In the genomic region with DNA sequence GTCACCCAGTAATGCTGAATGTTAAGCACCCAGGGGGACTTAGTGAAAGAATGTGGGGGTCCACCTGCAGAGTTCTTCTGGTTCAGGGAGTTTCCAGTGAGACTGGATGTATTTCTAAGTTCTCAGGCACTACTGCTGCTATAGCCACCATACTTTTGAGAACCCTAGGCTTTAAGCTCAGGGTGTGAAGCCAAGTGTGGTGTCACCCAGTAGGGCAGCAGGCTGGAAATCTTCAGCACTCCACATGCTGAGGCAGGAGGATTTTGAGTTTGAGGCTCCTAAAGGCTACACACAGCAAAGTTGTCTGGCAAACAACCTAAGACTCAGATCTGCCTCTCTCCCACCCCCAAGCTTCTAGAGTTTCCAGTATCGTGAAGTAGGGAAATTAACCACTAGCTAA, we compare ENCODE assay signal across 17 mouse cellular contexts. TPM values are rescaled to one million over a fixed set of nuclear protein-coding genes. Genes with fewer than 3 reads are reported as not detected.
DNase-seq lines count a peak whose midpoint lies in the region; ATAC-seq and TF ChIP-seq lines count a peak whose summit lies in the region.
"Had no signal": no experiment of that assay in that cellular context is flagged by ENCODE, and none has a peak within 500 bp of the region (broad histone marks: within the 10 kb centered on the region; RNA-seq: fewer than 3 reads in every experiment).

No protein-coding gene starts in this region.

- H3K4me2 ChIP-seq in heart, embryonic 15.5 days = peak overlapping the region; percentile 93
- no peak overlapping the region for H3K4me2 ChIP-seq in midbrain, embryonic 11.5 days
- peak overlapping the region; percentile 83 for H3K4me2 ChIP-seq in myocyte (ENCODE audit: low read depth)

- no peak for TF ChIP-seq POLR2A in myocyte (IDR thresholded peaks at IDR 0.05; ENCODE audit: insufficient read length, low read depth)

- H3K36me3 ChIP-seq in heart, embryonic 15.5 days = no peaks in the 10 kb centered on the region
- H3K36me3 ChIP-seq in midbrain, embryonic 11.5 days (ENCODE audit: control insufficient read depth, insufficient read depth, low read length) = no peaks in the 10 kb centered on the region
- no peaks in the 10 kb centered on the region for H3K36me3 ChIP-seq in midbrain, embryonic 10.5 days
- no peaks in the 10 kb centered on the region; the same call in 1 of the 2 replicates for H3K36me3 ChIP-seq in embryonic facial prominence, embryonic 10.5 days (replicated peaks)
- H3K36me3 ChIP-seq in myocyte (ENCODE audit: control insufficient read depth, insufficient read depth) = no peaks in the 10 kb centered on the region
- H3K36me3 ChIP-seq: limb, embryonic 12.5 days had no signal

- peaks cover 27% of the 10 kb centered on the region for H3K4me1 ChIP-seq in heart, embryonic 15.5 days (replicated peaks)
- peaks cover 2% of the 10 kb centered on the region; the same call in 1 of the 2 replicates for H3K4me1 ChIP-seq in midbrain, embryonic 11.5 days (ENCODE audit: control insufficient read depth, insufficient read depth, low read length)
- H3K4me1 ChIP-seq in midbrain, embryonic 10.5 days = peaks cover 21% of the 10 kb centered on the region
- peaks cover 20% of the 10 kb centered on the region for H3K4me1 ChIP-seq in embryonic facial prominence, embryonic 10.5 days

- H3K27me3 ChIP-seq in heart, embryonic 15.5 days = no peaks in the 10 kb centered on the region
- no peaks in the 10 kb centered on the region; the same call in 1 of the 2 replicates for H3K27me3 ChIP-seq in midbrain, embryonic 11.5 days (ENCODE audit: control insufficient read depth, insufficient read depth, low read length)
- H3K27me3 ChIP-seq in midbrain, embryonic 10.5 days (ENCODE audit: low read depth, poor library complexity, severe bottlenecking) = peaks cover 22% of the 10 kb centered on the region
- H3K27me3 ChIP-seq in embryonic facial prominence, embryonic 10.5 days (replicated peaks; ENCODE audit: low read depth, poor library complexity, severe bottlenecking) = peaks cover 9% of the 10 kb centered on the region
- H3K27me3 ChIP-seq in myocyte (ENCODE audit: control insufficient read depth, insufficient read depth, insufficient read length) = no peaks in the 10 kb centered on the region

- H3K9me3 ChIP-seq in heart, embryonic 15.5 days (replicated peaks) = no peaks in the 10 kb centered on the region
- no peaks in the 10 kb centered on the region for H3K9me3 ChIP-seq in midbrain, embryonic 11.5 days (ENCODE audit: control insufficient read depth, low read length)
- no peaks in the 10 kb centered on the region for H3K9me3 ChIP-seq in midbrain, embryonic 10.5 days (replicated peaks)
- no peaks in the 10 kb centered on the region for H3K9me3 ChIP-seq in embryonic facial prominence, embryonic 10.5 days
- H3K9me3 ChIP-seq: limb, embryonic 12.5 days had no signal

- no peak for DNase-seq in heart, postnatal 36 days
- DNase-seq in midbrain, embryonic 11.5 days (ENCODE audit: low spot score, missing footprints) = peak; percentile 69
- no peak for DNase-seq in midbrain, embryonic 10.5 days (ENCODE audit: low spot score)
- no peak for DNase-seq in embryonic facial prominence, embryonic 10.5 days (ENCODE audit: low spot score)
- no peak for DNase-seq in embryo, embryonic 10 days (ENCODE audit: low spot score)
- no peak for DNase-seq in layer of hippocampus, postnatal 14 days (ENCODE audit: low spot score in 2 of 2)
- DNase-seq: right cerebral cortex, postnatal 25 days had no signal

- no peak overlapping the region for H3K4me3 ChIP-seq in heart, embryonic 15.5 days
- no peak overlapping the region for H3K4me3 ChIP-seq in midbrain, embryonic 11.5 days (ENCODE audit: low read depth, low read length)
- H3K4me3 ChIP-seq in midbrain, embryonic 10.5 days = no peak overlapping the region
- H3K4me3 ChIP-seq in embryonic facial prominence, embryonic 10.5 days = peak overlapping the region; percentile 75; the same call in 1 of the 2 replicates
- H3K4me3 ChIP-seq in myocyte = peak overlapping the region; percentile 31

- H3ac ChIP-seq in myocyte (ENCODE audit: control insufficient read depth, insufficient read length) = no peak overlapping the region

- no peak overlapping the region for H3K9ac ChIP-seq in heart, embryonic 15.5 days
- H3K9ac ChIP-seq in midbrain, embryonic 11.5 days (ENCODE audit: low read length) = no peak overlapping the region

- no peaks in the 10 kb centered on the region for H3K79me2 ChIP-seq in myocyte (ENCODE audit: control insufficient read depth, insufficient read depth)

- ATAC-seq in heart, embryonic 15.5 days (replicated peaks; ENCODE audit: insufficient number of reproducible peaks, insufficient read depth, low FRiP score, low read depth) = no peak
- ATAC-seq in midbrain, embryonic 11.5 days (ENCODE audit: low FRiP score) = no peak
- ATAC-seq: forebrain, postnatal 0 days; lung, postnatal 0 days had no signal

- intact Hi-C loops in heart, postnatal 36 days (cut with DNase I) = loop anchor here (2.0 to 5.0 kb wide), 2 partner anchors 46 to 70 kb away; no protein-coding TSS in a partner anchor

- 47% methylated on average over 1 of the region's 1 CpGs for WGBS in heart, embryonic 15.5 days
- WGBS in midbrain, embryonic 11.5 days = 64% methylated on average over 1 of the region's 1 CpGs
- WGBS in midbrain, embryonic 10.5 days = 70% methylated on average over 1 of the region's 1 CpGs
- WGBS in embryonic facial prominence, embryonic 10.5 days = 47% methylated on average over 1 of the region's 1 CpGs

- no peak overlapping the region for H3K27ac ChIP-seq in heart, embryonic 15.5 days
- H3K27ac ChIP-seq in midbrain, embryonic 11.5 days (ENCODE audit: low read depth, low read length) = no peak overlapping the region
- no peak overlapping the region for H3K27ac ChIP-seq in midbrain, embryonic 10.5 days (replicated peaks)
- H3K27ac ChIP-seq in embryonic facial prominence, embryonic 10.5 days (replicated peaks) = no peak overlapping the region
- H3K27ac ChIP-seq: kidney, postnatal 0 days; limb, embryonic 12.5 days had no signal

TF ChIP-seq in myocyte, 11 proteins besides CTCF, POLR2A, EP300 and RAD21 (continues in another document):
- TF ChIP-seq MYOD1 (IDR thresholded peaks at IDR 0.05; ENCODE audit: control insufficient read depth in 1 of 3, insufficient read length in 2 of 3, low read depth in 2 of 3) = no peak
- TF ChIP-seq USF1 (IDR thresholded peaks at IDR 0.05; ENCODE audit: low read depth) = no peak
- no peak for TF ChIP-seq TCF12 (IDR thresholded peaks at IDR 0.05; ENCODE audit: insufficient read depth, poor library complexity, severe bottlenecking)
- TF ChIP-seq SRF (IDR thresholded peaks at IDR 0.05; ENCODE audit: control insufficient read depth, insufficient read length, low read depth) = no peak
- no peak for TF ChIP-seq TCF3 (IDR thresholded peaks at IDR 0.05; ENCODE audit: insufficient read length, low read depth)
- TF ChIP-seq MYOG (IDR thresholded peaks at IDR 0.05; ENCODE audit: control insufficient read depth in 1 of 3, insufficient read depth in 1 of 3, insufficient read length in 2 of 3, low read depth in 2 of 3) = no peak

RNA-seq across cellular contexts. Expression of a gene that starts 1.4 kb away (rescaled TPM):
- polyA plus RNA-seq in heart, embryonic 15.5 days (2015; fragmentation: Nextera tagmentation; extraction: Ambion mirVana) = 2.0 and 2.2 TPM in 2 replicates
- 1 to 10 TPM; 5.0 to 5.8 TPM for total RNA-seq in heart, postnatal 36 days (2021)
- 1.1 and 1.2 TPM in 2 replicates for polyA plus RNA-seq in midbrain, embryonic 11.5 days (2014; fragmentation: Nextera tagmentation; extraction: Ambion mirVana)
- 2.0 and 2.1 TPM in 2 replicates for polyA plus RNA-seq in midbrain, embryonic 10.5 days (2016; fragmentation: Nextera tagmentation; extraction: Ambion mirVana)
- polyA plus RNA-seq in embryonic facial prominence, embryonic 10.5 days (2016; fragmentation: Nextera tagmentation; extraction: Ambion mirVana) = 2.4 and 2.7 TPM in 2 replicates
- polyA plus RNA-seq in myocyte (2012; fragmentation: generic; extraction: Trizol) = 2.3 TPM
- total RNA-seq in layer of hippocampus, postnatal 14 days (2021) = 1 to 10 TPM; 4.6 to 4.8 TPM
- polyA plus RNA-seq: erythroblast, embryonic 14.5 days had no signal

RNA-seq across cellular contexts. Expression of a gene that starts 8.4 kb away (rescaled TPM):
- 67.4 and 78.4 TPM in 2 replicates for polyA plus RNA-seq in heart, embryonic 15.5 days (2015; fragmentation: Nextera tagmentation; extraction: Ambion mirVana)
- total RNA-seq in heart, postnatal 36 days (2021) = 10 to 100 TPM; 78.9 to 97.0 TPM
- polyA plus RNA-seq in midbrain, embryonic 11.5 days (2014; fragmentation: Nextera tagmentation; extraction: Ambion mirVana) = 54.5 and 55.3 TPM in 2 replicates
- 68.4 and 84.6 TPM in 2 replicates for polyA plus RNA-seq in midbrain, embryonic 10.5 days (2016; fragmentation: Nextera tagmentation; extraction: Ambion mirVana)
- polyA plus RNA-seq in embryonic facial prominence, embryonic 10.5 days (2016; fragmentation: Nextera tagmentation; extraction: Ambion mirVana) = 87.7 and 93.0 TPM in 2 replicates
- 56.4 TPM for polyA plus RNA-seq in myocyte (2012; fragmentation: generic; extraction: Trizol)
- 10 to 100 TPM; 13.4 to 15.8 TPM for total RNA-seq in layer of hippocampus, postnatal 14 days (2021)

RNA-seq across cellular contexts. Expression of a gene that starts 9.3 kb away (rescaled TPM):
- polyA plus RNA-seq in heart, embryonic 15.5 days (2015; fragmentation: Nextera tagmentation; extraction: Ambion mirVana) = 10.8 and 12.7 TPM in 2 replicates
- 10 to 100 TPM; 25.6 to 32.5 TPM for total RNA-seq in heart, postnatal 36 days (2021)
- polyA plus RNA-seq in midbrain, embryonic 11.5 days (2014; fragmentation: Nextera tagmentation; extraction: Ambion mirVana) = 3.7 and 4.2 TPM in 2 replicates
- polyA plus RNA-seq in midbrain, embryonic 10.5 days (2016; fragmentation: Nextera tagmentation; extraction: Ambion mirVana) = 6.4 and 6.6 TPM in 2 replicates
- 8.9 and 9.2 TPM in 2 replicates for polyA plus RNA-seq in embryonic facial prominence, embryonic 10.5 days (2016; fragmentation: Nextera tagmentation; extraction: Ambion mirVana)
- polyA plus RNA-seq in myocyte (2012; fragmentation: generic; extraction: Trizol) = 0.49 TPM
- total RNA-seq in layer of hippocampus, postnatal 14 days (2021) = 1 to 10 TPM; 7.6 to 9.7 TPM
- total RNA-seq: megakaryocyte-erythroid progenitor cell, adult 5-6 weeks had no signal
- polyA plus RNA-seq: erythroblast, embryonic 14.5 days had no signal

RNA-seq across cellular contexts. Expression of a gene that starts 39.7 kb away (rescaled TPM):
- polyA plus RNA-seq in heart, embryonic 15.5 days (2015; fragmentation: Nextera tagmentation; extraction: Ambion mirVana) = not detected in 2 replicates
- total RNA-seq in heart, postnatal 36 days (2021) = not detected
- not detected in 2 replicates for polyA plus RNA-seq in midbrain, embryonic 11.5 days (2014; fragmentation: Nextera tagmentation; extraction: Ambion mirVana)
- polyA plus RNA-seq in midbrain, embryonic 10.5 days (2016; fragmentation: Nextera tagmentation; extraction: Ambion mirVana) = not detected in 2 replicates
- not detected in 2 replicates for polyA plus RNA-seq in embryonic facial prominence, embryonic 10.5 days (2016; fragmentation: Nextera tagmentation; extraction: Ambion mirVana)
- not detected for polyA plus RNA-seq in myocyte (2012; fragmentation: generic; extraction: Trizol)
- total RNA-seq in layer of hippocampus, postnatal 14 days (2021) = under 1 TPM; 0.33 to 0.41 TPM
- total RNA-seq: gastrocnemius, postnatal 14 days; megakaryocyte-erythroid progenitor cell, adult 5-6 weeks had no signal
- polyA plus RNA-seq: erythroblast, embryonic 14.5 days; heart, embryonic 11.5 days; limb, embryonic 12.5 days; lung, postnatal 0 days had no signal

RNA-seq across cellular contexts. Expression of a gene that starts 41.7 kb away (rescaled TPM):
- 14.9 and 18.7 TPM in 2 replicates for polyA plus RNA-seq in heart, embryonic 15.5 days (2015; fragmentation: Nextera tagmentation; extraction: Ambion mirVana)
- 1 to 10 TPM; 5.8 to 8.3 TPM for total RNA-seq in heart, postnatal 36 days (2021)
- 31.2 and 33.0 TPM in 2 replicates for polyA plus RNA-seq in midbrain, embryonic 11.5 days (2014; fragmentation: Nextera tagmentation; extraction: Ambion mirVana)
- 57.8 and 59.2 TPM in 2 replicates for polyA plus RNA-seq in midbrain, embryonic 10.5 days (2016; fragmentation: Nextera tagmentation; extraction: Ambion mirVana)
- 70.1 and 71.9 TPM in 2 replicates for polyA plus RNA-seq in embryonic facial prominence, embryonic 10.5 days (2016; fragmentation: Nextera tagmentation; extraction: Ambion mirVana)
- 9.1 TPM for polyA plus RNA-seq in myocyte (2012; fragmentation: generic; extraction: Trizol)
- total RNA-seq in layer of hippocampus, postnatal 14 days (2021) = 10 to 100 TPM; 24.1 to 25.3 TPM

Comparison
In these comparisons a context has a peak if more than half of its experiments do, and no peak if none do; other contexts are left out.
1. H3K4me3 ChIP-seq: peak in embryonic facial prominence, embryonic 10.5 days (single experiment) and myocyte (single experiment); none in heart, embryonic 15.5 days (single experiment), midbrain, embryonic 11.5 days (single experiment) and midbrain, embryonic 10.5 days (single experiment).